Mouse (Mus musculus): ENCODE measurements around the gene Txlnb. TPM values are rescaled to one million over a fixed set of nuclear protein-coding genes. Genes with fewer than 3 reads are reported as not detected.

The Txlnb gene
- total and polyA plus RNA-seq, 3 experiments: not detected

DNA sequence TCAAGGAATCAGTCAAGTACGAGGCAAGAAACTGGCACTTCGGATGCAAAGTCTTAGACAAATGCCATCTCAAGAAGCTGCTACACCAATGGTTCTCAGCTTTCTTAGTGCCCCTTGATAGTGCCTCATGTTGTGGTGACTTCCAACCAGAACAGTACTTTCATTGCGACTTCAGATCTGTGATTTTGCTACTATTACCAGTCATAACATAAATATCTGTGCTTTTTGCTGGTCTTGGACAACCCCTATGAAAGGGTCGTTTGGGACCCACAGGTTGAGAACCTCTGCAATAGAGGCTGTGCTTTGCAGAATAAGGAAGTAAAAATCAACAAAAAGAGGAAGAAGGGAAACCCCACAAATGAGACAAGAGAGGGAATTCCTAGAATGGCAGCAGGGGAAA is 7.7 kb upstream of the Txlnb start:
- Histone ChIP-seq H3K9ac (ENCODE audit: control insufficient read depth, low read depth, low read length, poor library complexity, severe bottlenecking) (no peak overlapping the region), H3K79me2 (ENCODE audit: control insufficient read depth, insufficient read depth, low read length, poor library complexity) (no peaks in the 10 kb centered on the region), H3K4me1 (ENCODE audit: control insufficient read depth in 1 of 2, insufficient read depth in 2 of 2, low read length in 2 of 2) (no peaks in the 10 kb centered on the region), H3K36me3 (ENCODE audit: control insufficient read depth in 1 of 2, insufficient read depth in 2 of 2, low read length in 2 of 2) (no peaks in the 10 kb centered on the region), H3K9me3 (replicated peaks; ENCODE audit: insufficient read depth, low read length) (no peaks in the 10 kb centered on the region), H3K4me3 (ENCODE audit: control insufficient read depth in 1 of 2, insufficient read depth in 1 of 2, low read depth in 2 of 2, low read length in 2 of 2) (no peak overlapping the region), H3K27ac (ENCODE audit: control insufficient read depth, low read depth, low read length) (no peak overlapping the region), H3K27me3 (ENCODE audit: control insufficient read depth in 1 of 2, insufficient read depth in 2 of 2, low read length in 2 of 2) (no peaks in the 10 kb centered on the region)
- no peak for TF ChIP-seq ZKSCAN1 (IDR thresholded peaks at IDR 0.05; ENCODE audit: low read depth, low read length)
- no peak for TF ChIP-seq BHLHE40 (IDR thresholded peaks at IDR 0.05; ENCODE audit: borderline replicate concordance, low read depth, low read length)
- TF ChIP-seq ELF1 (IDR thresholded peaks at IDR 0.05; ENCODE audit: low read depth, low read length): 0 out of 2 replicates have a peak, but pooled peaks have one; percentile 10
- no peak for TF ChIP-seq ETS1 (IDR thresholded peaks at IDR 0.05; ENCODE audit: low read depth, low read length)
- peak; percentile 45 for DNase-seq (ENCODE audit: low read depth, low spot score)

GRCm38 (mm10) chr10:17793926-17794325 is 2.1 kb upstream of the Txlnb start:
- Histone ChIP-seq H3K4me3 (ENCODE audit: control insufficient read depth in 1 of 2, insufficient read depth in 1 of 2, low read depth in 2 of 2, low read length in 2 of 2) (no peak overlapping the region), H3K36me3 (ENCODE audit: control insufficient read depth in 1 of 2, insufficient read depth in 2 of 2, low read length in 2 of 2) (no peaks in the 10 kb centered on the region), H3K79me2 (ENCODE audit: control insufficient read depth, insufficient read depth, low read length, poor library complexity) (no peaks in the 10 kb centered on the region), H3K9me3 (replicated peaks; ENCODE audit: insufficient read depth, low read length) (no peaks in the 10 kb centered on the region), H3K9ac (ENCODE audit: control insufficient read depth, low read depth, low read length, poor library complexity, severe bottlenecking) (no peak overlapping the region), H3K27me3 (ENCODE audit: control insufficient read depth in 1 of 2, insufficient read depth in 2 of 2, low read length in 2 of 2) (no peaks in the 10 kb centered on the region), H3K4me1 (ENCODE audit: control insufficient read depth in 1 of 2, insufficient read depth in 2 of 2, low read length in 2 of 2) (peaks cover 0 to 7% of the 10 kb centered on the region in 2 experiments; a peak in 1 of 4 replicates), H3K27ac (ENCODE audit: control insufficient read depth, low read depth, low read length) (no peak overlapping the region)
- no peak for DNase-seq (ENCODE audit: low read depth, low spot score)
- no peak for TF ChIP-seq MEF2A (IDR thresholded peaks at IDR 0.05; ENCODE audit: extremely low read depth, insufficient replicate concordance, low read depth, low read length, poor library complexity, severe bottlenecking)

GRCm38 (mm10) chr10:17794443-17794842 is 1.6 kb upstream of the Txlnb start:
- no peaks in the 10 kb centered on the region for H3K36me3 ChIP-seq (ENCODE audit: control insufficient read depth in 1 of 2, insufficient read depth in 2 of 2, low read length in 2 of 2)
- H3K9ac ChIP-seq (ENCODE audit: control insufficient read depth, low read depth, low read length, poor library complexity, severe bottlenecking): no peak overlapping the region
- DNase-seq (ENCODE audit: low read depth, low spot score): no peak
- no peaks in the 10 kb centered on the region for H3K9me3 ChIP-seq (replicated peaks; ENCODE audit: insufficient read depth, low read length)
- H3K4me3 ChIP-seq (ENCODE audit: control insufficient read depth in 1 of 2, insufficient read depth in 1 of 2, low read depth in 2 of 2, low read length in 2 of 2): no peak overlapping the region
- no peaks in the 10 kb centered on the region for H3K79me2 ChIP-seq (ENCODE audit: control insufficient read depth, insufficient read depth, low read length, poor library complexity)
- H3K27me3 ChIP-seq (ENCODE audit: control insufficient read depth in 1 of 2, insufficient read depth in 2 of 2, low read length in 2 of 2): no peaks in the 10 kb centered on the region
- no peak overlapping the region for H3K27ac ChIP-seq (ENCODE audit: control insufficient read depth, low read depth, low read length)
- TF ChIP-seq RAD21 (IDR thresholded peaks at IDR 0.05; ENCODE audit: low read depth, low read length) (no peak), MYB (IDR thresholded peaks at IDR 0.05; ENCODE audit: low read depth, low read length) (no peak)
- H3K4me1 ChIP-seq (ENCODE audit: control insufficient read depth in 1 of 2, insufficient read depth in 2 of 2, low read length in 2 of 2): peaks cover 0 to 7% of the 10 kb centered on the region in 2 experiments; a peak in 1 of 4 replicates

DNA sequence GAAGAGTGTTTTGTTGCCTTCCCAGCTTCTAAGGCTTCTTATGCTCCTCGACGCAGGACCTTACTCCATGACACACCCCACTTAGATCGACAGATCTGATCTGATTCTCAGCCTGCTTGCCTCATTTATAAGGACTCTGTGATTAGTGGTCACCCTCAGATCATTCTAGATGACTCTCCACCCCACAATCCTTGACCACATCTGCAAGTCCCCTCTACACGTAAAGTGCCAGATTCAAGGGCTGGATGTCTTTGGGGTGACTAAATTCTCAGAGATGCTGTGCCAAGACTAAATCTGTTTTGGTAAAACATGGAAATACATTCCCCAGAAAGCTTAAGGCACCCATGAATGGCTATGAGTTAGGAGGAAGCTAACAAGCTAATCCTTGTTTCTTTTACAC is 799 bp upstream of the Txlnb start:
- H3K27me3 ChIP-seq (ENCODE audit: control insufficient read depth in 1 of 2, insufficient read depth in 2 of 2, low read length in 2 of 2): no peaks in the 10 kb centered on the region
- H3K79me2 ChIP-seq (ENCODE audit: control insufficient read depth, insufficient read depth, low read length, poor library complexity): no peaks in the 10 kb centered on the region
- H3K36me3 ChIP-seq (ENCODE audit: control insufficient read depth in 1 of 2, insufficient read depth in 2 of 2, low read length in 2 of 2): no peaks in the 10 kb centered on the region
- no peak overlapping the region for H3K4me3 ChIP-seq (ENCODE audit: control insufficient read depth in 1 of 2, insufficient read depth in 1 of 2, low read depth in 2 of 2, low read length in 2 of 2)
- TF ChIP-seq SMC3 (IDR thresholded peaks at IDR 0.05; ENCODE audit: low read depth, low read length) (no peak), RAD21 (IDR thresholded peaks at IDR 0.05; ENCODE audit: low read depth, low read length) (no peak), NELFE (IDR thresholded peaks at IDR 0.05; ENCODE audit: low read depth, low read length) (no peak), MYB (IDR thresholded peaks at IDR 0.05; ENCODE audit: low read depth, low read length) (no peak), ZMIZ1 (IDR thresholded peaks at IDR 0.05; ENCODE audit: low read depth, low read length) (no peak), ZNF384 (IDR thresholded peaks at IDR 0.05; ENCODE audit: low read depth, low read length) (no peak), JUND (IDR thresholded peaks at IDR 0.05; ENCODE audit: low read depth, low read length) (no peak), MAX (IDR thresholded peaks at IDR 0.05; ENCODE audit: low read length) (no peak), ZKSCAN1 (IDR thresholded peaks at IDR 0.05; ENCODE audit: low read depth, low read length) (no peak), RCOR1 (IDR thresholded peaks at IDR 0.05; ENCODE audit: low read depth, low read length) (no peak), ETS1 (IDR thresholded peaks at IDR 0.05; ENCODE audit: low read depth, low read length) (no peak), CTCF (IDR thresholded peaks at IDR 0.05 in 2 of 3, conservative IDR thresholded peaks at IDR 0.05 in 1 of 3; ENCODE audit: control insufficient read depth in 1 of 3, insufficient read depth in 1 of 3, low read depth in 2 of 3, low read length in 3 of 3, poor library complexity in 1 of 3, severe bottlenecking in 1 of 3) (no peak), BHLHE40 (IDR thresholded peaks at IDR 0.05; ENCODE audit: borderline replicate concordance, low read depth, low read length) (no peak), POLR2AphosphoS2 (IDR thresholded peaks at IDR 0.05; ENCODE audit: low read length) (no peak), GATA1 (IDR thresholded peaks at IDR 0.05; ENCODE audit: low read depth, low read length) (no peak), CHD1 (IDR thresholded peaks at IDR 0.05; ENCODE audit: low read depth, low read length) (no peak), NRF1 (IDR thresholded peaks at IDR 0.05; ENCODE audit: insufficient read depth, low read depth, low read length, poor library complexity, severe bottlenecking) (no peak)
- DNase-seq (ENCODE audit: low read depth, low spot score): no peak
- no peaks in the 10 kb centered on the region for H3K9me3 ChIP-seq (replicated peaks; ENCODE audit: insufficient read depth, low read length)
- no peak overlapping the region for H3K9ac ChIP-seq (ENCODE audit: control insufficient read depth, low read depth, low read length, poor library complexity, severe bottlenecking)
- peaks cover 0 to 7% of the 10 kb centered on the region in 2 experiments; a peak in 1 of 4 replicates for H3K4me1 ChIP-seq (ENCODE audit: control insufficient read depth in 1 of 2, insufficient read depth in 2 of 2, low read length in 2 of 2)
- no peak overlapping the region for H3K27ac ChIP-seq (ENCODE audit: control insufficient read depth, low read depth, low read length)
